Mouse (Mus musculus): ENCODE results near the gene Tmem151b. TPM values are rescaled to one million over a fixed set of nuclear protein-coding genes. Genes with fewer than 3 reads are reported as not detected.

Gene Tmem151b
- polyA plus RNA-seq, 1 experiment, result 1.2 TPM

GRCm38 (mm10) chr17:45566031-45566359, 16.5 kb upstream of the Tmem151b start:
- Histone ChIP-seq H3K4me3 (ENCODE audit: insufficient read depth, poor library complexity, severe bottlenecking) (no peak overlapping the region), H3ac (ENCODE audit: control insufficient read depth, insufficient read length, low read depth) (no peak overlapping the region), H3K79me3 (ENCODE audit: low read depth) (peaks cover 36% of the 10 kb centered on the region), H3K27me3 (ENCODE audit: control insufficient read depth, insufficient read depth, insufficient read length) (no peaks in the 10 kb centered on the region), H3K79me2 (ENCODE audit: control insufficient read depth, insufficient read depth) (peaks cover 48% of the 10 kb centered on the region), H3K36me3 (ENCODE audit: control insufficient read depth, insufficient read depth) (peaks cover 59% of the 10 kb centered on the region)
- TF ChIP-seq MYOG (IDR thresholded peaks at IDR 0.05; ENCODE audit: control insufficient read depth, extremely low read depth, insufficient read length) (no peak), FOSL1 (IDR thresholded peaks at IDR 0.05; ENCODE audit: insufficient read depth, low read length, poor library complexity, severe bottlenecking) (no peak), MAX (IDR thresholded peaks at IDR 0.05) (no peak), MYOD1 (IDR thresholded peaks at IDR 0.05; ENCODE audit: control insufficient read depth, insufficient read length, low read depth) (no peak), CEBPB (IDR thresholded peaks at IDR 0.05; ENCODE audit: low read depth) (no peak), CTCF (IDR thresholded peaks at IDR 0.05; ENCODE audit: control insufficient read depth, insufficient read depth, insufficient read length) (no peak), USF1 (IDR thresholded peaks at IDR 0.05; ENCODE audit: low read depth) (no peak)

GRCm38 (mm10) chr17:45565103-45565502, 15.6 kb upstream of the Tmem151b start:
- no peak for TF ChIP-seq MYOG (IDR thresholded peaks at IDR 0.05; ENCODE audit: control insufficient read depth, extremely low read depth, insufficient read length)
- TF ChIP-seq CEBPB (IDR thresholded peaks at IDR 0.05; ENCODE audit: low read depth), result no peak
- TF ChIP-seq FOSL1 (IDR thresholded peaks at IDR 0.05; ENCODE audit: insufficient read depth, low read length, poor library complexity, severe bottlenecking), result no peak
- no peak for TF ChIP-seq MAX (IDR thresholded peaks at IDR 0.05)
- TF ChIP-seq MYOD1 (IDR thresholded peaks at IDR 0.05; ENCODE audit: control insufficient read depth, insufficient read length, low read depth), result no peak
- no peak for TF ChIP-seq USF1 (IDR thresholded peaks at IDR 0.05; ENCODE audit: low read depth)
- TF ChIP-seq CTCF (IDR thresholded peaks at IDR 0.05; ENCODE audit: control insufficient read depth, insufficient read depth, insufficient read length), result no peak
- Histone ChIP-seq H3K27me3 (ENCODE audit: control insufficient read depth, insufficient read depth, insufficient read length) (no peaks in the 10 kb centered on the region), H3K79me3 (ENCODE audit: low read depth) (peaks cover 27% of the 10 kb centered on the region), H3K79me2 (ENCODE audit: control insufficient read depth, insufficient read depth) (peaks cover 39% of the 10 kb centered on the region), H3K4me3 (ENCODE audit: insufficient read depth, poor library complexity, severe bottlenecking) (peak overlapping the region; percentile 69), H3K36me3 (ENCODE audit: control insufficient read depth, insufficient read depth) (peaks cover 50% of the 10 kb centered on the region), H3ac (ENCODE audit: control insufficient read depth, insufficient read length, low read depth) (peak overlapping the region; percentile 88)

GRCm38 (mm10) chr17:45564531-45565084, 15.1 kb upstream of the Tmem151b start:
- Histone ChIP-seq H3K27me3 (ENCODE audit: control insufficient read depth, insufficient read depth, insufficient read length) (no peaks in the 10 kb centered on the region), H3K4me3 (ENCODE audit: insufficient read depth, poor library complexity, severe bottlenecking) (peak overlapping the region; percentile 69), H3K36me3 (ENCODE audit: control insufficient read depth, insufficient read depth) (peaks cover 45% of the 10 kb centered on the region), H3K79me2 (ENCODE audit: control insufficient read depth, insufficient read depth) (peaks cover 35% of the 10 kb centered on the region), H3K79me3 (ENCODE audit: low read depth) (peaks cover 22% of the 10 kb centered on the region), H3ac (ENCODE audit: control insufficient read depth, insufficient read length, low read depth) (peak overlapping the region; percentile 88)
- TF ChIP-seq USF1 (IDR thresholded peaks at IDR 0.05; ENCODE audit: low read depth) (no peak), FOSL1 (IDR thresholded peaks at IDR 0.05; ENCODE audit: insufficient read depth, low read length, poor library complexity, severe bottlenecking) (no peak), CTCF (IDR thresholded peaks at IDR 0.05; ENCODE audit: control insufficient read depth, insufficient read depth, insufficient read length) (no peak)

GRCm38 (mm10) chr17:45563655-45564530, 14.4 kb upstream of the Tmem151b start, which contains the start of gene Slc35b2:
Slc35b2 (plus strand) TSS chr17:45563874.
- peak within 1 kb of the TSS; percentile 69 for H3K4me3 ChIP-seq (ENCODE audit: insufficient read depth, poor library complexity, severe bottlenecking)
- no peak for TF ChIP-seq MYOG (IDR thresholded peaks at IDR 0.05; ENCODE audit: control insufficient read depth, extremely low read depth, insufficient read length)
- TF ChIP-seq USF1 (IDR thresholded peaks at IDR 0.05; ENCODE audit: low read depth), result peak; percentile 7
- peak; percentile 97 for TF ChIP-seq CTCF (IDR thresholded peaks at IDR 0.05; ENCODE audit: control insufficient read depth, insufficient read depth, insufficient read length)
- TF ChIP-seq FOSL1 (IDR thresholded peaks at IDR 0.05; ENCODE audit: insufficient read depth, low read length, poor library complexity, severe bottlenecking), result no peak
- TF ChIP-seq MYOD1 (IDR thresholded peaks at IDR 0.05; ENCODE audit: control insufficient read depth, insufficient read length, low read depth), result no peak
- no peak for TF ChIP-seq CEBPB (IDR thresholded peaks at IDR 0.05; ENCODE audit: low read depth)
- TF ChIP-seq MAX (IDR thresholded peaks at IDR 0.05), result peak; percentile 52
- H3ac ChIP-seq (ENCODE audit: control insufficient read depth, insufficient read length, low read depth), result peak within 1 kb of the TSS; percentile 88
- peaks cover 27% of the 10 kb centered on the region for H3K79me2 ChIP-seq (ENCODE audit: control insufficient read depth, insufficient read depth)
- H3K79me3 ChIP-seq (ENCODE audit: low read depth), result peaks cover 18% of the 10 kb centered on the region
- peaks cover 38% of the 10 kb centered on the region for H3K36me3 ChIP-seq (ENCODE audit: control insufficient read depth, insufficient read depth)
- H3K27me3 ChIP-seq (ENCODE audit: control insufficient read depth, insufficient read depth, insufficient read length), result no peaks in the 10 kb centered on the region

GRCm38 (mm10) chr17:45563216-45563615, 13.7 kb upstream of the Tmem151b start:
- Histone ChIP-seq H3ac (ENCODE audit: control insufficient read depth, insufficient read length, low read depth) (no peak overlapping the region), H3K79me2 (ENCODE audit: control insufficient read depth, insufficient read depth) (peaks cover 21% of the 10 kb centered on the region), H3K36me3 (ENCODE audit: control insufficient read depth, insufficient read depth) (peaks cover 31% of the 10 kb centered on the region), H3K79me3 (ENCODE audit: low read depth) (peaks cover 13% of the 10 kb centered on the region), H3K4me3 (ENCODE audit: insufficient read depth, poor library complexity, severe bottlenecking) (no peak overlapping the region), H3K27me3 (ENCODE audit: control insufficient read depth, insufficient read depth, insufficient read length) (no peaks in the 10 kb centered on the region)
- TF ChIP-seq MYOD1 (IDR thresholded peaks at IDR 0.05; ENCODE audit: control insufficient read depth, insufficient read length, low read depth) (no peak), FOSL1 (IDR thresholded peaks at IDR 0.05; ENCODE audit: insufficient read depth, low read length, poor library complexity, severe bottlenecking) (no peak), MYOG (IDR thresholded peaks at IDR 0.05; ENCODE audit: control insufficient read depth, extremely low read depth, insufficient read length) (no peak), CTCF (IDR thresholded peaks at IDR 0.05; ENCODE audit: control insufficient read depth, insufficient read depth, insufficient read length) (no peak), USF1 (IDR thresholded peaks at IDR 0.05; ENCODE audit: low read depth) (no peak), MAX (IDR thresholded peaks at IDR 0.05) (no peak), CEBPB (IDR thresholded peaks at IDR 0.05; ENCODE audit: low read depth) (no peak)
